Mouse (Mus musculus) cerebellum, postnatal 25 days (tissue): ENCODE data around the gene Chrna5.

Experiments used
- DNase-seq, 2 experiments: peaks; one replicate each; pipeline ENCODE4 v3.0.0; 2021; ENCODE audit warnings: mixed read lengths in 2 of 2

Gene Chrna5

GRCm38 (mm10) chr9:55023902-55024583 lies 43.4 kb downstream of the Chrna5 start:
- DNase-seq, result peak; percentile 88 to 94

- DNase-seq, result no peak
These were observed 45.0 kb downstream of the Chrna5 start for GRCm38 (mm10) chr9:55025534-55026274.

- peak; percentile 54 to 60 for DNase-seq
These were observed 45.6 kb downstream of the Chrna5 start, which contains the start of gene Chrna3 for GRCm38 (mm10) chr9:55026275-55026663. Gene Chrna3 (minus strand): TSS chr9:55026562.

GRCm38 (mm10) chr9:55031435-55032167 lies 50.9 kb downstream of the Chrna5 start:
- DNase-seq, result no peak

GRCm38 (mm10) chr9:55038948-55039347 lies 58.3 kb downstream of the Chrna5 start:
- DNase-seq, result no peak

DNA sequence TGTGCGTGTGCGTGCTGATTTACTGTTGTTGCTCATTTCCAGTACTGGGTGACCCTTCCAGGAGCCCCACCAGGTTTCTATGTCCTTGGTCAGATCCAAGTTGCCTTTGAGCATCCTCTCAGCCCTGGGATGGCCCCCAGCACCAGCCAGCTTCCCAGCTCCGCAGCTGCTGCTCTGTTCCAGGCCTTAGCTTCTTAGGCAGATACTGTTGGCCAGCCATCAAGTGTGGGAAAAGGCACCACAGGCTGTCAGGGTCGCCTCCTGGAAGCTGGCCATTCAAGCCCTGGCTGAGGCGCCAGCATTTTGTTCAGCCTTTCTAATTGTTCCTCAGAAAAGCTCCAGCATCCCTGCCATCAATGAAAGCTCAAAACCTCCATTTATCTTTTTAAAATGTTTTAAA lies 59.3 kb downstream of the Chrna5 start:
- no peak for DNase-seq

DNA sequence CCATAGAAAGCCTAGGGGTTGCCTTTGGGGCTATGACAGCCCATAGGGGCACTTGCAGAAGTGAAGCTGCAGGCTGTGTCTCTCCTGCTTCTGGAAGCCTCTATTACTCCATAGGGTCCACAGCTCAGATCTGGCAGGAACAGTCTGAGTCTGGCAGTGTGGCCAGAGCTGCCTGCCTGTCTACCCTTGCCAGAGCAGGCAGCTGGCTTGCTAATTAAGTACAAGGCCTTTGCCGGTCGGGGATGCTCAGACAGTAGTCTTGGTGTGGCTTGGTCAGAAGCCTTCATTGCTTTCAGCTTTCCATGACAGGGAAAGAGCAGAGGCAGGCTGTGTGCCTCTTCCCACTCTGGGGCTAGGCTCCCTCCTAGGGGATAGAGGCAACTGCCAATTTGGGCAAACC lies 60.7 kb downstream of the Chrna5 start:
- DNase-seq, result peak; percentile 20 to 29

- DNase-seq, result no peak
These were observed 63.0 kb downstream of the Chrna5 start for GRCm38 (mm10) chr9:55043688-55044087.

DNA sequence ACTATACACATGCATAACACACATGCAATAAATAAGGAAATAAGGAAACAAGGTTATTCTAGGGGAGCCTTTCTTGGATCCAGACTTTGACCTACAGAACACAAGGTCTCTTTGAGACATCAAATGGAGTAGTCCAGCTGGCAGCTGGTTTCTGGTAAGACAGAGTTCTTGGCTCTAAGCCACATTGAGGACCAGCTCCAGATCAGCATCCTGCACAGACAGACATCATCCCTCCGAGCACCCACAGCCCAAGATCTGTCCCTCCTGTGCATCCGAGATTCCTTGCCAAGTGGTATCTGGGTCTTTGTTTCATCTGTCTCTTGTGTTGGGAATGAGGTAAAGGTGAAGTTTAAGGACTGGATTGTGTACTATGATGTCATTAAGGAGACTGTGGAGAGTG lies 64.3 kb downstream of the Chrna5 start:
- DNase-seq, result no peak

DNA sequence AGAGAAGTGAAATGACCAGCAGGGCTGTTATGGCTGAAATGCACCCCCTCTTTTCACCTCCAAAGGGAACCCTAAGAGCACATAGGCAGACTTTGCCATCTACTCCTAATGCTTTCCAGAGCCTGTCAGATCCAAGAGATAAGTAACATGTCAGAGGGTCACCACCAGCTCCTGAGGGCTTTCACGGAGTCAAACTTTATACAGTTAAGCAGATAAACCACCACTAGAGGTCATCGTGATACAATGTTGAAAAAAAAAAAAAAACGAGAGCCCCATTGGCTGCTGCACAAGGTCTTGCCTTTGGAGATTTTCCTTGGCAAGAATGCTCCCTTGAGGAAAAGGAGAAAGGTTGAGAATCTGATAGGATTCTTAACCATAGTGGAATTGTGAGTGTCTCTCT lies 66.1 kb downstream of the Chrna5 start:
- peak in 1 of 2 experiments; percentile 5 for DNase-seq

DNA sequence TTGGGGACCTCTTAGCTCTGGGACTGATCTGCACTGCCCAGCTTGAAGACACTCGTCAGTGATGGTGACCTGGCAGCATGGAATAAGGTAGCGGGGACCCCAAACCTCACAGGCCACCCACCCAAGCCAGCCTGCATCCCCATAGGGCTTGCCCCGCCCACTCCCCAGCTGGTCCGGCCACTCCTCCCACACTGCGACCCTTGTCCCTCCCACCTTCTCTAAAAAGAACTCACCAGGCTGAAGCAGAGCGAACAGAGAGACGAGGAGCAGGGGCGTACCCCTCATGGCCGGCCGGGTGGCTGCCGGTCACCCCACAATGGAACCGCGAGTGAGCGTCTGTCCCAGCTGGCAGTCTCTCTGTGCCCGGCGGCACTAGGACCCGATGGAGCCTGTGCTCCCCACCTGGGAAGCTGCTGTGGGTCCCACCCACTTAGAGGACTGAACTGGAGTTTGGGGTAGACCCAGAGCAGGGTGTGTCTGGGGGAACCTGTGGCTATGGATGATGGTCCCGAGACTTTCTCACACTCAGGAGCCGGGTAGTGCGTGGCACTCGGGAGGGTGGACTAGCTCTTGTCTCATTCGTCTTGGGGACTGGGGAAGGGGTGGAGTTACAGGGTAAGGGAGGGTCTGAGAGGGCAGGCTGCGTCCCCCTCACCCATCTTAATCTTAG lies 67.7 kb downstream of the Chrna5 start, which contains the start of gene Chrnb4:
Chrnb4 (minus strand) TSS at position 569 of the 670 bp plus-strand sequence.
- peak in 1 of 2 experiments; percentile 44 for DNase-seq

- peak in 1 of 2 experiments; percentile 4 for DNase-seq
These were observed 74.8 kb downstream of the Chrna5 start for GRCm38 (mm10) chr9:55055386-55055930.
